Mouse (Mus musculus) embryo, embryonic 11 days (tissue): ENCODE results near the gene Mettl1.
A peak's percentile ranks its signal among the peaks of the same experiment; 100 is the strongest.
"Not testable (repeated sequence)": the region's sequence is repeated elsewhere in the genome, so short reads cannot be mapped to it uniquely, and the experiment has no call there.

Source experiments
- DNase-seq: peaks from one replicate; pipeline ENCODE4 v3.0.0-alpha.2; 2015

Mettl1 gene

DNA sequence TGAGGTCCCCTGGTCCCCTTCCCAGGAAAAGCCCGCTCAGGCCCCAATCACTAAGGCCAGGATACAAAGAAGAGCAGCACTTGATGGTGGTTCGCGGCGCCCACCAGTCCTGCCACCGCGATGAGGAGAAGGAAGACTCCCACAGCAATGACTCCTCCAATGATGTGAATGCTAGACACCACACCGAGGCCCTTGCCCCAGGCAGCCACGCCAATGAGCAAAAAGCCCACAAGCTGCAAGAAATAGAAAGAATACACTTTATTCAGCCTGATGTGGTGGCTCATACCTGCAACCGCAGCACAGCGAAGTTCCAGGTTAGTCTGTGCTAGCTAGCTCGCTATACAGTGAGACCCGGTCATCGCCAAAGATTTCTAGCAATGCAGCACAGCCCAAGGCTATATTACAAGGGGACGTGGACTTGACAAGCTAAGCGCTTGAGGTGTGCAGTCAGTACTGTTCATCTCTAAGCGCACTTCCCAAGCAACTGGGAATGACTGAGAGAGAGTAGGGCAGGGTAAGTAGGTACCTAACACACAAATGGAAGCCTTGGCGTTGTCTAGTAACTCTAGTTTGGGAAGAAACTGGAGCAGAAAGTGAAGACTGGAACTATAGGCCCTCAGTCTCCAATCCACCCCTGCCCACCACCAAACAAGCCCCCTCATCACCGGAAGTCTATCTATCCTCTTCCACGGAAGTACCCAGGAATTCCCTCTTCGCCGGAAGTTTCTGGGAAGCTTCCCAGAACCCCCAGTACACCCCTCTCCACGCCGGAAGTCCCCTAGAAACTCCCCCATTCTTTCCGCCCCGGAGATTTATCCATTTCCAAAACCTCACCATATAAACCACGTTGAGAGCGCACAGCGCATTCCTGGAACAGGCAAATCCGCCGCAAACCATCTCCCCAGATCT lies 28.3 kb downstream of the Mettl1 start:
- DNase-seq = peak; percentile 86

DNA sequence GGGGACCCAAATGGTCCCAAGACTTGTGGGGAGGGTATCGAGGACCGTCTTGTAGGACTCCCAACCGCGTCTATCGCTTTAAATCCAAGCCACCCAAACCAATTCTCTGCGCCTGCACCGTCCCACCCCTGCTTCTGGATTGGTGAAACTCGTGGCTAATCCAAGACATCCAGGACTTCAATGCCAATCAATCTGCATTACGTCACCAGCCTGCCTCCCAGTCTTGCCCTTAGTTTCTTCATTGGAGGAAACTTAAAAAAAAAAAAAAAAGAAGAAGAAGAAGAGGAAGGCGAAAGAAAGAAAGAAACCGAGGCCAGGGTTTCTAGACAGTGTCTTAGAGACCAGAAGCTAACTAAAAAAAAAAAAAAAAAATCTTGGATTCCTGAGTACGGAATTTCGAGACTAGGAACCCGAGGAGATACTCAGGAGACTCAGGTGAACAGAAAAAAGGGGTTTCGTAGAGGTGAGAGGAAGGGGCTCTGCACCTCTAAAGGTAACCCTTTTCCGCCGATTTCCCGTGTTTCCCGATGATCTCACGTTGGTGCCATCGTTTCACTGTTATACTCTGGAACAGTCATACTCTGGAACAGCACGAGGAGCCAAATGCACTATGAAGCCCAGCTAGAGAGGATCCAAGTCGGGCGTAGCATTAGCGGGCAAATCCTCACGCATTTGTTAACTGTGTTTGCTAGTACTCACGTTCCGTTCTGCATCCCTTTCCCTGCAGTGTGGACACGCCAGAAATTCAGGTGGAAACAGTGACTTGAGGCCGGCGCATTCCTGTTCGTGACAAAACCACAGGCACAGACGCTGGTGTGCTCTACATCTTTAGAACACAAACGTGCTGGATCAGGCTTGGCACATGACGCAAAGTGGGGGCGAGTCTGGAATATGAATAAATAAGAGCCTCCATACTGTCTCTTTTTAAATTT lies 29.2 kb downstream of the Mettl1 start, which contains the start of gene Tspan31:
Gene Tspan31, minus strand, starts transcription at position 75 of the 932 bp plus-strand sequence.
- peak; percentile 96 for DNase-seq

DNA sequence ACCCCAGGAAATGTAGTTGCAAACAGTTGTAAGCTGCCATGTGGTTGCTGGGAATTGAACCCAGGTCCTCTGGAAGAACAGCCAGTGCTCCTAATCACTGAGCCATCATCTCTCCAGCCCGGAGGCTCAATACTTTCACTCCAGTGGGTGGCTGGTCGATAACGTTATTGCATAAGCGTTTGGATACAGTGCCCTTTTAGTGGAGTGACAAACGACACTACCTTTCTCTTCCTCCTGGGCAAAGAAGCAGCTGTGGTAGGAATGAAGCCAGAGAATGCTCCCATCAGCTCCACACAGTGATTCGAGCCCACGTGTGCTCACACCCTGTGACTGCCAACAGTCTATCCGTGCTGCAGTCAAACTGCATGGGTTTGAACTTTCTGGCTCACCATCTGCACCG lies 30.0 kb downstream of the Mettl1 start:
- no peak for DNase-seq

DNA sequence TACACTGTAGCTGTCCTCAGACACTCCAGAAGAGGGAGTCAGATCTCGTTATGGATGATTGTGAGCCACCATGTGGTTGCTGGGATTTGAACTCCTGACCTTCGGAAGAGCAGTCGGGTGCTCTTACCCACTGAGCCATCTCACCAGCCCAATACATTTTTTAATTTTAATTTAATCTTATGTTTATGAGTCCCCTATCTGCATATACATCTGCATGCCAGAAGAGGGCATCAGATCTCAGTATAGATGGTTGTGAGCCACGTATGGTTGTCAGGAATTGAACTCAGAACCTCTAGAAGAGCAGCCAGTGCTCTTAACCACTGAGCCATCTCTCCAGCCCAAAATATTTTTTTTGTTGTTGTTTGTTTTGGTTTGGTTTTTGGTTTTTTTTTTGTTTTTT lies 31.1 kb downstream of the Mettl1 start:
- DNase-seq = not testable (repeated sequence)

DNA sequence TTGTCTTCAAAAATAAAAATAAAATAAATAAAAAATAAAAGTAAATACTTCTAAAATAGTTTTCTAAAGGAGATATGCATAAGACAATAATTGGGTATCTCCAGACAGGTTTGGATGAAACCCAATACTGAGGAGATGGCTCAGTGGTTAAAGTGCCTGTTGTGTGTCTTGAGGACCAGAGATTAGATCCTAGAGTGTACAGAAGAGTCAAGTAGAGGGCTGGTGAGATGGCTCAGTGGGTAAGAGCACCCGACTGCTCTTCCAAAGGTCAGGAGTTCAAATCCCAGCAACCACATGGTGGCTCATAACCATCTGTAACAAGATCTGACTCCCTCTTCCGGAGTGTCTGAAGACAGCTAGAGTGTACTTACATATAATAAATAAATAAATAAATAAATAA lies 31.8 kb downstream of the Mettl1 start:
- DNase-seq = not testable (repeated sequence)

DNA sequence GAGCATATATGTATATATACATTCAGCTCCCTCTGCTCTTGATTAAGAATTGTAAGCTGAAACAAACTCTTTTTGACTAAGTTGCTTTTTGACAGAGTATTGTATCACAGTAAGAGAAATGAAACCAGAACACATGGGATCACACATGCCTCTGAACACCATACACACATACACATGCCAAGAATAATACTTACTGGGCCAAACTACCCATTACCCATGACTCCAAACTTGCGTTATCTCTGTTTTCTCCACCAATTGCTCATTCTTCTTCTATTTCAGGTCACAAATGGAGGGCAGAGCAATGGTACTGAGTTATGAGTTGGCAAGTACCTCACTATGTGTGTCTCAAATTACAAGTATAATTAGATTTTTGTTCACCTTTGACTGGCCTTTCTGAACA lies 32.8 kb downstream of the Mettl1 start:
- DNase-seq = no peak

DNA sequence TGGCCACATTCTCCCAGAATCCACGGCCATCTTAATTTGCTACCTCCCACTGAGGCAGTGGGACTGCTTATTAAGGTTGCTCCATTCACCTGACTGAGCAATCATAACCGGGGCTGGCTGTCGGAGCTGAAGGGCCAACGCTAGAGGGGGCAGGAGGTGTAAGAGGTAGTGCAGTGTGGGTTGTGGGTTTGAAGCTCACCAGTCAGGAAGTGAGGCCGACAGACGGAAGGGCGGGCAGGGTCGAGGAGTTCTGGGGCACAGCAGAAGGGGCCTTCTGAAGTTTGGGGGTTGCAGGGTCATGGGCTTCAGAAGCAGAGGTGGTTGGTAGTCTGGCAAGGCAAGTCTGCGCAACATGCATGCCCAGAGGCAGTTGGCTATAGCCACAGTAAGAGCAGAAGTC lies 33.9 kb downstream of the Mettl1 start, which contains the start of gene Agap2:
Gene Agap2, plus strand, starts transcription at position 205 of the 400 bp plus-strand sequence.
- DNase-seq = no peak

DNA sequence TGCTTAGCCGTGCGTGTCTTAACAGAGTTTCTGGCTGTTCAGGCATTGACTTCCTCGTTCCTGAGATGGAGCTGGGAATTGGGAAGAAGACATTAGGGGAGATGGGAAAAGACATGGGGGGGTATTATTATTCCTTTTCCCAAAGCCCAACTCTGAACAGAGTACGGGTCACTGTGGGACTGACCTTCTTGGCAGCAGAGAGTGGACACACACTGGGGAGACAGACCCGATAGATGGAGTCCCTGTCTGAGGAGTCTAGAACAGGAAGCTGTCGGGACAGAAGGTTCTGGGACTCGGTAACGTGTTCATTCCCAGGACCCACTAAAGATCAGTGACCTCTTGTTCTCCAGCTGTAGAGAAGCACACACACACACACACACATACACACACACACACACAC lies 34.4 kb downstream of the Mettl1 start:
- no peak for DNase-seq

DNA sequence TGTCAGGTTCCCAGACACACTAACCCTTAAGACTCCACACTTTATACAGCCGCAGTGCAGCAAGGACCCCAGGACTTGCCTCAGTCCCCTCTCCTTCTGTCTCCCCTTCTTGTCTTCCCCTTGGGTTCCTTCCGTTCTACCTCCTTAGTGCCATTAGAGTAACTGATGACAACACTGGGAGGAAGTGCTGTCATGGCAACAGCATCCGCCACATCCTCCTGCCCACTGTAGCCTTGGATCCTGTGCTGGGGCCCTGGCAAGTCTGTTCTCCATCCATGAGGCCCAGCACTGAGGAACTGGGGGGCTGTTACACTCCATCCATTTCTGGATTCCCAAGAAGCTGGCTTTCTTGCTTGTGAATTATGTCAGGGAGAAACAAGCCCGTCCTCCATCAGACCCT lies 34.9 kb downstream of the Mettl1 start:
- no peak for DNase-seq

DNA sequence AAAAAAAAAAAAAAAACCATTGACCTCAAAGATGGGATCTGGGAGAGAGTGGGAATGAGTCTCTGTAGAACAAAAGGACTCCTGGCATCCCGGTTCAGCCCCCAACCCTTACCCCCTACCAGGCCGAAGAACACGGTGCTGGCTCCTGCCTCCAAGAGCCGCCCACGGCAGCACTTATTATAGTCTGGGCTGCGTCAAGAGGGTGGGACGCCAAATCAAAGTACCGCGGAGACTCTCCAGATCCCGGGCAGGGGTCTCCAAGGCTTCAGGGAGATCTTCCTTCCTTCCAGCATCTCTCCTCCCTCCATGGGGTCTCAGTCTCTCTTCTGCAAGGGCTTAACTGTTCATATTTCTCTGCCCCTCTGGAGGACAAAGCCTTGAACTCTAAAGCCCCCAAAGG lies 36.3 kb downstream of the Mettl1 start:
- DNase-seq = no peak

DNA sequence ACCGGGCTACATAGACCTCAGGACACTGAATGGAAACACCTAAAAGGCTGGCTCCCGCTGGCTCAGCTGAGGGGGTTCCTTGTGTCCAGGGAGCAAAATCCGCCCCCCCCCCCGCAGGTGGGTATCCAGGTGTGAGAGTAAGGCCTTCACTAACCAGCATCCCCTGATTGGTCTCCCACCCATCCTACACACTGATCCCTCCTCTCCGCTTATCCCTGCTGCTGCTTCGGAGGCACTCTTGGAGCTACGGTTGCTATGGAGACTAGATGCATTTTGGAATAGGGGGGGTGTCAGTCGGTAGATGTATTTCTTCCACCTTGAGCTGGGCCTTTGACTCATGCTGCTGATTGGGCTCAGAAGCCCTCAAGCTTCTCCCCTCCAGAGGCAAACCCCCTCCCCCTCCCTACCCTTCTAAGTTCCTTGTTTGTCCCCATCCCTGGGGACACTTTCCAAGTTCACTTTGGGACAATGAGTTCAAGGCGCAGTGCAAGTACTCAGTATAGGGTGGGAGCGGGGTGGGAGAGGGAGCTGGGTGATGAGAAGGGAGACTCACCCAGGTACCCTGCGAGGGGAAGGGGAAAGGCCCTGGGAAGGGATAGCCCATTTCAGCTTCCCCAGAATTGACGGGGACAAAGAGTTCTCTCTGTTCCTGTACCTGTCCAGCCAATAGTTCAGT lies 36.9 kb downstream of the Mettl1 start:
- DNase-seq = no peak

DNA sequence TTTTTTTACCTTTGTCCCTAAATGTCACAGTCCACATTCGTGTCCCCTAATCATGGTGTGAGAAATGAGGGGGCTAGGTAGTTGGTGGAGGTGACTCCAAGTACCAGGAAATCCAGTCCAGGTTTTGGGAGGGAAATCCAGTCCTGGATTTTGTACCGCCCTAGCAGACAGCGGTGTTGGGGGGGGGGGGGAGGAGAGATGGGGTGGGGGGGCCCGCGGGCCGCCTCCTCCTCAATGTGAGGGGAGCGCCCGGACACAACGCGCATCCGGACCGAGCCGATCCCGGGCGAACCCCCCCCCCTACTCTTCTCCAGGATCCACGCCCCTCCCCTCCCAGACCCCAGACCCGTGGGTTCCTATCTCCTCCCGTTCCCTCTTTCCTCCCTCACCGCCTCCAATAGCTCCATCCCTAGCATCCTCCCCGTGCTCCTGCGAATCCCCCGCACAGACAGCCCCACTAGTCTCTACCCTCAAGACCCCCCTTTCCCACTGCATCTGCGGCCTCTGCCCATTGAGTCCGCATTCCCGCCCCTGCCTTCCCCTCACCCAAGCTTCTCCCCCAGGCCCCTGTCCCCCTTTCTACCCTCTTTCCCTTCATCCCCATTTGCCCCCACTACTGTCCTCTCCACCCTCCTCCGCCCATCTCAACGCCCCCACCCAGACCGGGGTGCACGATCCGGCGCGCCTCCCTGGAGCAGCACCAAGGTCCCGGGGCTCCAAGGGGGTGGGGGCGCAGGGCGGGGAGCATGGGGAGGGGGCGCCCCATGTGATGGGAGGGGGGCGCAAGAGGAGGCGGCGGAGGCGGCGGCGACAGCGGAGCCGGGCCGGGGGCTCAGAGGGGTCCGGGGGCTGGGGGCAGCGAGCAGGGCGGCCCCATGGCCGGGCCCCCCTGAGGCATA lies 37.7 kb downstream of the Mettl1 start:
- peak; percentile 76 for DNase-seq

DNA sequence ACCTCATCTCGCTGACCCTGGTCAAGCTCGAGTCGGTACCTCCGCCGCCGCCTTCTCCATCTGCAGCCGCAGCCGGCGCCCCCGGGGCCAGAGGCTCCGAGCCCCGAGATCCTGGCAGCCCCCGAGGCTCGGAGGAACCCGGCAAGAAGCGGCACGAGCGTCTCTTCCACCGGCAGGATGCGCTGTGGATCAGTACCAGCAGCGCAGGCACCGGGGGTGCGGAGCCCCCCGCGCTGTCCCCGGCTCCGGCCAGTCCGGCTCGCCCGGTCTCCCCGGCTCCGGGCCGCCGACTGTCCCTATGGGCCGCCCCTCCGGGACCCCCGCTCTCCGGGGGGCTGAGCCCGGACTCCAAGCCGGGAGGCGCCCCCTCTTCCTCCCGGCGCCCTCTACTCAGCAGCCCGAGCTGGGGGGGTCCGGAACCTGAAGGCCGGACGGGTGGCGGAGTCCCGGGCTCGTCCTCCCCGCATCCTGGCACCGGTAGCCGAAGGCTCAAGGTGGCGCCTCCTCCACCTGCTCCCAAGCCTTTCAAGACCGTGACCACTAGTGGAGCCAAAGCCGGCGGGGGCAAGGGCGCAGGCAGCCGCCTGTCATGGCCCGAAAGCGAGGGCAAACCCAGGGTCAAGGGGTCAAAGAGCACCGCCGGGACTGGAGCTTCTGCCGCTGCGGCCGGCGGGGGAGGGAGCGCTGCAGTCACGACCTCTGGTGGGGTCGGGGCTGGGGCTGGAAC lies 38.6 kb downstream of the Mettl1 start:
- peak; percentile 56 for DNase-seq

DNA sequence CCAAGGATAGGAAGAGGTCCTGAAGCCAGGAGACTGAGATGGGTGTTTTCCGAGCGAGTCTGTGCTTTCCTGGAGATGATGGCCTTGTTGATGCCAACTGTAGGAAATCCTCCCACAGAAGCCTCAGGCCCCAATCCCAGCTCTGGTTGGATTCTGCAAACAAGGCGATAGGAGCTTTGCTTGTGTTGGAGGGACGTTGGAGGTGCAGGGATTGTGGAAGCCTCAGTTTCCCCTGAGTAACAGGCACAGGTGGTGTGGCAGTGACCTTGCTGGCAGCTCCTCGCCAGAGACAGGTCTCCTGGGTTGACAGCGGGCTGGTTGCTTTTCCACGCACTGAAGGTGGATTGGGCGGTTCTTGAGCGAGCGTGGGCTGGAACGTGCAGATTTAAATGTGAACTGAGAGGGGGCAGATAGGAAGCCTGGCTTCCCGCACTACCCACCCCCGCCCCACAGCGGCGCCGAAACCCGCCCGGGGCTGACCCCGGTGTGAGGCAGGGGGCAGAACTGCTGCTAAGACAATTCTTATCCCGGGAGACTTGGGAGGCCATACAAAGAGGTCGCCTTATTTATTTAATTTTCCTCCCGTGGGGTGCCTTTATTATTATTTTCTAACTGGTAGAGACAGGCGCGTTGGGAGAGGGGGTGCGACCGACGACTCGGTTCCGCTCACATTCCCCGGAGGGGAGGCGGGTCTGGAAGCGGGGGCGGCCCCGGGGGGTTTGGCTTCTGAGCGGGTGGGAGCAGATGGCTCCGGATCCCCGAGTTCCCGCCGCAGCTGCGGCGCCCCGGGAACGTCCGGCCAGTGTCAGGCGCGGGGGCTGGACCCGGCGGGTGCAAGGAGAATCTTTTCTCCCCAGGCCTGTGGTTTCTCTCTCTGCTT lies 39.9 kb downstream of the Mettl1 start:
- DNase-seq = no peak

DNA sequence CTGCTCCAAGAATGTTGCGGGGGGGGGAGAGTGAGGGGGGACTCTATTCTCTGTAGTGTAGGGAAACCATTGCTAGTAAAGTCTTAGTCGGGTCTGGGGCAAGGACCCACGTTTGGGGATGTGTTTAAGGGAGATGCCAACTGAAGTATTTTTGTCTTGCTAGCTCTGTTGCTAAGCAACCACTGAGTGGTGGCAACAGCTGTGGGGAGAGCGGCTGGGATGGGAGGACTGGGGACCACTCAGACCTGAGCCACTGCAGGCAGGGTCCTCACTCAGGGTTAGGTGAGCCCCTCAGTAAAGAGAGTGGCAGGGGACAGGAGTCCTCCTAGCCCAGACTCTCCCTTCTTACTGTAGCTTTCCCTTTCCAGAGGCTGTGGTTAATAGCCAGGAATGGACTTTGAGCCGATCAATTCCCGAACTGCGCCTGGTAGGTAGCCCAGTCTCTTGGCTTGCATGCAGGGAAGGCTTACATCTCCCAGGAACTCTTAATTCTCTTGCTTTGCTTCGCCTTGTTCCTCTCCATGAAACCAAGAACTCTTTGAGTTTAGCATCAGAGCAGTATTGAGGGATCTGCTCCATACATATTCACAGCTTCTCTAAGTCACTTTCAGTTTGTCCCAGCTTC lies 40.9 kb downstream of the Mettl1 start:
- DNase-seq = peak; percentile 64

DNA sequence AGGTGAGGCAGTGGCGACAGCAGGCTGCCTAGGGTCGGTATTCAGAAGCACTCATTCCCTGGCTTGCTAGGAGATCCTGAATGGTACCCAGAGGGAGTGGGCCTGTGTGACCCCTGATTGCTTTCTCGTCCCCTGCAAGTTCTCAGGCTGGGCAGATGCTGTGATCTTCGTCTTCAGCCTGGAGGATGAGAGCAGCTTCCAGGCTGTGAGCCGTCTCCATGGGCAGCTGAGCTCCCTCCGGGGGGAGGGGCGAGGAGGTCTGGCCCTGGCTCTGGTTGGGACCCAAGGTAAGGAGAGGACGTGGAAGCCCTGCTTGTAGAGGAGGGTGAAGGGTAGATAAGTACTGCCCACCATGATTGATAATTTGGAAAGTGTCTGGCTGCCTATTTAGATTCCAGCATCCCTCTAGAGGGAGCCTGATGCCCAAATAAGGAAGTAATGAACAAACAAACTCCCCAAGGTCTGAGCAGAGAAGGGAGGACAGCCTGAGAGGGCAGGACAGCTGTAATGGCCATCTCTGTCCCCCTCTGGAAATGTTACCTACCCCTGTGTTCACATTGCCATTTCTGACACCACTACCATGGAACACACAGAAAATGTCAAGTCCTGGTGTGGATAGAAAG lies 42.2 kb downstream of the Mettl1 start:
- no peak for DNase-seq

DNA sequence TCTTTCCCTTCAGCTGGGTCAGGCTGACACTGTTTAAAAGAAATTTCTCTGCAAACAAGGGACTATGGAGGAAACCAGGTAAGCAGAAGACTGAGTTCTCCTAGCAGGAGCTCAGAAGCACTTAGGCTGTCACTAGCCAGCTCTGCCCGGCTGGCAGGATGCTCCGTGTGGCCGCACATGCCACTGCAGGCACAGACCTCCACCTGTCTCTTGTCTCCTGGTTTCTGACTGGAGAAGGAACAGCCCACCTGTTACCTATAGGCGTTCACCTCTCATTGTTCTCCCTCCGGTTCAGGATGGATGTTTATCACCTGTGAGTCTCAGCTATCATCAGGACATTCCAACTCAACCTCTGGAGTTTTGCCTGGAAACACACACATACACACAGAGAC lies 42.7 kb downstream of the Mettl1 start:
- DNase-seq = no peak

DNA sequence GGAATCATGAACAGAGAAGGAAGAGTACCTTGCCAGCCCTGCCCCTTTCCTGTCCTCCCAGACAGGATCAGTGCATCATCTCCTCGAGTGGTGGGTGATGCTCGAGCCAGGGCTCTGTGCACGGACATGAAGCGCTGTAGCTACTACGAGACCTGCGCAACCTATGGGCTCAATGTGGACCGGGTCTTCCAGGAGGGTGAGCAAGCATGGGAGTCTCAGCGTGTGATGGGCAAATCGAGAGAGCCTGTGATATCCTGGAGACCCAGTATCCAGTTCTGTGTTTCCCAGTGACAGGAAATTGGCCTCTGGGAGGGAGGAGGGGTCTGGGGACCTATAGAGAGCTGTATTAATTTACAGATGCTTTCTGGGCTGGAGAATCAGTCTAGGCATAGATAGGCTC lies 43.8 kb downstream of the Mettl1 start:
- no peak for DNase-seq

DNA sequence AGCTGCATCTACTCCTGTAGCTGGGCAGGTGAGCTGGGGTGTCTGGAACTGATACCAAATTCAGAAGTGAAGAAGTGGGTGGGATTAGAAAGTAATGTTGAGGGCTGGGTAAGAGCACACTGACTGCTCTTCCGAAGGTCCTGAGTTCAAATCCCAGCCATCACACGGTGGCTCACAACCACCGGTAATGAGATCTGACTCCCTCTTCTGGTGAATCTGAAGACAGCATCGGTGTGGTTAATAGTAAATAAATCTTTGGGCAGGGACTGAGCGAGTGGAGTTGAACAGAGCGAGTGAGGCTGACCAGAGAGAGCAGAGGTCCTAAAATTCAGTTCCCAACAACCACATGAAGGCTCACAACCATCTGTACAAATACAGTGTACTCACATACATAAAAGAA lies 44.4 kb downstream of the Mettl1 start:
- no peak for DNase-seq
